Comparison of ENCODE assay signal across 8 mouse cellular contexts in the genomic region with DNA sequence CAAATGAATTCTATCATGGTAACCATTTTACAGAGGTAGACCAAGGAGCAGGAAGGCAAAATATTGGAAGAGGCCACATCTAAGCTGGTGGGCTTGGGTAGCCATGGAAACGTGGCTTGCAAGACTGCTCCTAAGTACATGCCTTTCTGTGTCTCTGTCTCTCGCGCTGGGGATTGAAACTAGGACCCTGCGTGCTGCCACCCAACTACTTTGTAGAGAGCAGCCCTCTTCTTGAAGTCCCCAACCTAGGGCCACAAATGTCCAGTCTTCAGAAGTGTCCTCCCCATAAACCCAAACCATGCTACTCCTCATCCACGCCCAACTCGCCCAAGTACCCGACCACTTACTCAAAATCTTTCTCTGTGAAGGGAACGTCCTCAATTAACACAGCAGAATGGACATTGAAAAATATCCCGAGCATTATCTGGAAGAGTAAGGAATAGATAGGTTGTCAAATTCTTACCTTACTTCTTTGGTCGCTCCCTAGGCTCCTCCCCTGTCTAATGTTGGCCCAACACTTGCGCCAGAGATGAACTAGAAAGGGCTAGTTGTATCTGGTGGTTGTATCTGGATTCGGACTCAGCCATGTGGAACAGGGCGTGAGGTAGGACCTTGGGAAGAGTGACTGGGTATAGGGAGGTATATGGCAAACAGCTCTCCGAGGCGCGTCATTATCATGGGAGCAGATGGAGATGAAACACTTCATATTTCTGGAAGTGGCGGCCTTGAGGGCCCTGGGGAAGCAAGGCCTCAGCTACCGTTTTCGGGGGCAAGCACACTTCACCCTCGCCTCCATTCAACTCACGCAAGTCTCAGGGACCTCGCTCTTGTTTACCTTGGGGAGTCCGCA. TPM values are rescaled to one million over a fixed set of nuclear protein-coding genes. Genes with fewer than 3 reads are reported as not detected.
DNase-seq lines count a peak whose midpoint lies in the region; ATAC-seq and TF ChIP-seq lines count a peak whose summit lies in the region.

No protein-coding gene starts in this region.

- H3K4me1 ChIP-seq in embryonic facial prominence, embryonic 11.5 days (ENCODE audit: control insufficient read depth, insufficient read depth, low read length), result no peaks in the 10 kb centered on the region; the same call in none of the 2 replicates
- H3K4me1 ChIP-seq in hindbrain, postnatal 0 days (ENCODE audit: insufficient read depth, low read length), result peaks cover 10% of the 10 kb centered on the region
- peaks cover 34% of the 10 kb centered on the region for H3K4me1 ChIP-seq in liver, embryonic 16.5 days (ENCODE audit: control insufficient read depth, low read depth, low read length)

- H3K36me3 ChIP-seq in embryonic facial prominence, embryonic 11.5 days (replicated peaks; ENCODE audit: control insufficient read depth, insufficient read depth, low read depth, low read length), result no peaks in the 10 kb centered on the region
- peaks cover 14% of the 10 kb centered on the region; the same call in 1 of the 2 replicates for H3K36me3 ChIP-seq in hindbrain, postnatal 0 days (ENCODE audit: insufficient read depth, low read length)
- H3K36me3 ChIP-seq in liver, embryonic 16.5 days (ENCODE audit: control insufficient read depth, insufficient read depth), result no peaks in the 10 kb centered on the region

- H3K9ac ChIP-seq in embryonic facial prominence, embryonic 11.5 days (replicated peaks; ENCODE audit: low read length), result peak overlapping the region; percentile 88
- peak overlapping the region; percentile 92 for H3K9ac ChIP-seq in hindbrain, postnatal 0 days (replicated peaks; ENCODE audit: low read length)
- H3K9ac ChIP-seq in liver, embryonic 16.5 days (ENCODE audit: low read depth, low read length), result peak overlapping the region; percentile 97

- peak; percentile 36 for DNase-seq in adrenal gland, postnatal 10 days
- no peak for DNase-seq in adrenal gland, adult 2 months
- DNase-seq in 416B (ENCODE audit: low read depth), result peak; percentile 53
- DNase-seq in embryonic facial prominence, embryonic 11.5 days (ENCODE audit: low spot score), result no peak
- DNase-seq in hindbrain, postnatal 0 days (ENCODE audit: low spot score), result no peak
- no peak for DNase-seq in thymus, adult 18-20 months
- DNase-seq in testis, postnatal 10 days (ENCODE audit: low spot score), result no peak

- peak overlapping the region; percentile 87 for H3K4me3 ChIP-seq in embryonic facial prominence, embryonic 11.5 days (ENCODE audit: low read depth, low read length)
- peak overlapping the region; percentile 96 for H3K4me3 ChIP-seq in hindbrain, postnatal 0 days (ENCODE audit: low read length)
- H3K4me3 ChIP-seq in liver, embryonic 16.5 days (ENCODE audit: low read depth, low read length), result peak overlapping the region; percentile 96

- no peak for TF ChIP-seq CTCF in hindbrain, postnatal 0 days (IDR thresholded peaks at IDR 0.05; ENCODE audit: low read depth)

- ATAC-seq in embryonic facial prominence, embryonic 11.5 days (replicated peaks; ENCODE audit: insufficient number of reproducible peaks, low FRiP score, low TSS enrichment, low read depth), result no peak
- no peak for ATAC-seq in hindbrain, postnatal 0 days
- ATAC-seq in liver, embryonic 16.5 days (ENCODE audit: low read depth), result no peak

- H3K27me3 ChIP-seq in embryonic facial prominence, embryonic 11.5 days (ENCODE audit: control insufficient read depth, insufficient read depth, low read length), result no peaks in the 10 kb centered on the region
- no peaks in the 10 kb centered on the region for H3K27me3 ChIP-seq in hindbrain, postnatal 0 days (ENCODE audit: insufficient read depth, low read length)
- no peaks in the 10 kb centered on the region for H3K27me3 ChIP-seq in liver, embryonic 16.5 days (ENCODE audit: control insufficient read depth, insufficient read depth, low read depth, low read length)

- peak overlapping the region; percentile 91 for H3K4me2 ChIP-seq in embryonic facial prominence, embryonic 11.5 days (ENCODE audit: low read depth, low read length)
- peak overlapping the region; percentile 90 for H3K4me2 ChIP-seq in hindbrain, postnatal 0 days (ENCODE audit: low read depth, low read length)
- H3K4me2 ChIP-seq in liver, embryonic 16.5 days (ENCODE audit: low read depth, low read length), result peak overlapping the region; percentile 87

- WGBS in embryonic facial prominence, embryonic 11.5 days, result 12% methylated on average over 23 of the region's 23 CpGs
- WGBS in hindbrain, postnatal 0 days, result 14% methylated on average over 23 of the region's 23 CpGs
- 8% methylated on average over 23 of the region's 23 CpGs for WGBS in liver, embryonic 16.5 days (ENCODE audit: insufficient replicate concordance)

- H3K27ac ChIP-seq in embryonic facial prominence, embryonic 11.5 days (replicated peaks; ENCODE audit: low read depth, low read length), result peak overlapping the region; percentile 78; the same call in 1 of the 2 replicates
- peak overlapping the region; percentile 96 for H3K27ac ChIP-seq in hindbrain, postnatal 0 days
- H3K27ac ChIP-seq in liver, embryonic 16.5 days (ENCODE audit: low read length), result peak overlapping the region; percentile 95

- no peaks in the 10 kb centered on the region for H3K9me3 ChIP-seq in embryonic facial prominence, embryonic 11.5 days (replicated peaks; ENCODE audit: control insufficient read depth, low read length)
- no peaks in the 10 kb centered on the region for H3K9me3 ChIP-seq in hindbrain, postnatal 0 days (ENCODE audit: low read length)
- H3K9me3 ChIP-seq in liver, embryonic 16.5 days (replicated peaks; ENCODE audit: control insufficient read depth, low read length), result no peaks in the 10 kb centered on the region

RNA-seq across cellular contexts. Expression of gene Gm21988, which starts 0.8 kb away (rescaled TPM):
- total RNA-seq in adrenal gland, postnatal 10 days (2021), result 1 to 10 TPM; 4.0 to 4.9 TPM
- 1 to 10 TPM; 3.2 to 6.2 TPM for total RNA-seq in adrenal gland, adult 2 months (2021)
- 6.9 and 7.8 TPM in 2 replicates for polyA plus RNA-seq in adrenal gland, adult 2 months (2012; rRNA removed)
- 7.5 and 9.1 TPM in 2 replicates for polyA plus RNA-seq in embryonic facial prominence, embryonic 11.5 days (2014; fragmentation: Nextera tagmentation; extraction: Ambion mirVana)
- total RNA-seq in hindbrain, postnatal 0 days (2014; rRNA removed), result 1.9 and 2.8 TPM in 2 replicates
- 14.2 and 15.2 TPM in 2 replicates for polyA plus RNA-seq in hindbrain, postnatal 0 days (2015; fragmentation: Nextera tagmentation; extraction: Ambion mirVana)
- polyA plus RNA-seq in liver, embryonic 16.5 days (2015; fragmentation: Nextera tagmentation; extraction: Ambion mirVana), result 3.4 and 4.3 TPM in 2 replicates

RNA-seq across cellular contexts. Expression of gene Rnasek, which starts 0.8 kb away (rescaled TPM):
- total RNA-seq in adrenal gland, postnatal 10 days (2021), result 100 to 1,000 TPM; 139 to 162 TPM
- 100 to 1,000 TPM; 220 to 243 TPM for total RNA-seq in adrenal gland, adult 2 months (2021)
- polyA plus RNA-seq in adrenal gland, adult 2 months (2012; rRNA removed), result 332 and 351 TPM in 2 replicates
- polyA plus RNA-seq in embryonic facial prominence, embryonic 11.5 days (2014; fragmentation: Nextera tagmentation; extraction: Ambion mirVana), result 103 and 110 TPM in 2 replicates
- total RNA-seq in hindbrain, postnatal 0 days (2014; rRNA removed), result 85.4 and 88.6 TPM in 2 replicates
- polyA plus RNA-seq in hindbrain, postnatal 0 days (2015; fragmentation: Nextera tagmentation; extraction: Ambion mirVana), result 597 and 610 TPM in 2 replicates
- polyA plus RNA-seq in liver, embryonic 16.5 days (2015; fragmentation: Nextera tagmentation; extraction: Ambion mirVana), result 146 and 159 TPM in 2 replicates

RNA-seq across cellular contexts. Expression of gene 0610010K14Rik, which starts 1.1 kb away (rescaled TPM):
- 10 to 100 TPM; 58.6 to 62.3 TPM for total RNA-seq in adrenal gland, postnatal 10 days (2021)
- total RNA-seq in adrenal gland, adult 2 months (2021), result 10 to 100 TPM; 44.7 to 52.1 TPM
- 54.7 and 56.2 TPM in 2 replicates for polyA plus RNA-seq in adrenal gland, adult 2 months (2012; rRNA removed)
- polyA plus RNA-seq in embryonic facial prominence, embryonic 11.5 days (2014; fragmentation: Nextera tagmentation; extraction: Ambion mirVana), result 195 and 211 TPM in 2 replicates
- total RNA-seq in hindbrain, postnatal 0 days (2014; rRNA removed), result 61.6 and 96.0 TPM in 2 replicates
- polyA plus RNA-seq in hindbrain, postnatal 0 days (2015; fragmentation: Nextera tagmentation; extraction: Ambion mirVana), result 172 and 185 TPM in 2 replicates
- 53.9 and 54.5 TPM in 2 replicates for polyA plus RNA-seq in liver, embryonic 16.5 days (2015; fragmentation: Nextera tagmentation; extraction: Ambion mirVana)

RNA-seq across cellular contexts. Expression of gene Bcl6b, which starts 9.2 kb away (rescaled TPM):
- total RNA-seq in adrenal gland, postnatal 10 days (2021), result 10 to 100 TPM; 27.1 to 31.1 TPM
- 10 to 100 TPM in 1 of 2 experiments, 1 to 10 TPM in 1; 8.6 to 11.3 TPM for total RNA-seq in adrenal gland, adult 2 months (2021)
- 25.3 and 27.8 TPM in 2 replicates for polyA plus RNA-seq in adrenal gland, adult 2 months (2012; rRNA removed)
- polyA plus RNA-seq in embryonic facial prominence, embryonic 11.5 days (2014; fragmentation: Nextera tagmentation; extraction: Ambion mirVana), result 6.7 and 6.9 TPM in 2 replicates
- total RNA-seq in hindbrain, postnatal 0 days (2014; rRNA removed), result 4.9 and 5.0 TPM in 2 replicates
- polyA plus RNA-seq in hindbrain, postnatal 0 days (2015; fragmentation: Nextera tagmentation; extraction: Ambion mirVana), result 2.4 and 2.7 TPM in 2 replicates
- 2.1 and 2.3 TPM in 2 replicates for polyA plus RNA-seq in liver, embryonic 16.5 days (2015; fragmentation: Nextera tagmentation; extraction: Ambion mirVana)

RNA-seq across cellular contexts. Expression of gene Alox12, which starts 16.3 kb away (rescaled TPM):
- total RNA-seq in adrenal gland, postnatal 10 days (2021), result 1 to 10 TPM; 2.4 to 2.7 TPM
- 1 to 10 TPM; 1.3 to 1.6 TPM for total RNA-seq in adrenal gland, adult 2 months (2021)
- 1.7 and 1.8 TPM in 2 replicates for polyA plus RNA-seq in adrenal gland, adult 2 months (2012; rRNA removed)
- 3.2 and 4.1 TPM in 2 replicates for polyA plus RNA-seq in embryonic facial prominence, embryonic 11.5 days (2014; fragmentation: Nextera tagmentation; extraction: Ambion mirVana)
- total RNA-seq in hindbrain, postnatal 0 days (2014; rRNA removed), result 0.16 and 0.36 TPM in 2 replicates
- 0.32 and 0.49 TPM in 2 replicates for polyA plus RNA-seq in hindbrain, postnatal 0 days (2015; fragmentation: Nextera tagmentation; extraction: Ambion mirVana)
- 13.0 and 14.8 TPM in 2 replicates for polyA plus RNA-seq in liver, embryonic 16.5 days (2015; fragmentation: Nextera tagmentation; extraction: Ambion mirVana)

Comparison
In these comparisons a context has a peak if more than half of its experiments do, and no peak if none do; other contexts are left out.
1. DNase-seq: peak in adrenal gland, postnatal 10 days (single experiment) and 416B (single experiment); none in adrenal gland, adult 2 months (single experiment), embryonic facial prominence, embryonic 11.5 days (single experiment), hindbrain, postnatal 0 days (single experiment), thymus, adult 18-20 months (0 of 2) and testis, postnatal 10 days (single experiment).
2. Peak in every context shown above with its lines, with median percentiles within 50 percentile points of each other: H3K27ac ChIP-seq, H3K4me2 ChIP-seq, H3K4me3 ChIP-seq and H3K9ac ChIP-seq.